Mouse (Mus musculus) left cerebral cortex, adult 18-20 months (tissue): ENCODE results near the gene Mtfr1l. TPM values are rescaled to one million over a fixed set of nuclear protein-coding genes. Genes with fewer than 3 reads are reported as not detected.

Source experiments
- DNase-seq, 2 experiments: peaks; one replicate each; pipeline ENCODE4 v3.0.0; 2021 to 2022; ENCODE audit warnings: low spot score in 2 of 2, mixed read lengths in 1 of 2
- long read RNA-seq, 2 experiments: library from polyadenylated mRNA; stranded (forward); transcript quantifications; one replicate each; pipeline ENCODE4 v2.0.0; 2021
- total RNA-seq, 2 experiments: library from RNA; stranded (reverse); gene quantifications; 2 replicates each; pipeline ENCODE4 v1.2.3; 2021

Mtfr1l gene
- total RNA-seq: 10 to 100 TPM; 65.3 to 66.0 TPM
- long read RNA-seq, experiment 1, transcript Mtfr1l-201 (7 exons, 2,025 nt): minor isoform, 42 of 218 reads
- long read RNA-seq, experiment 1, transcript Mtfr1l-202 (7 exons, 1,969 nt): major isoform, 103 of 218 reads
- long read RNA-seq, experiment 1, partial matches to known transcripts: 34 of 218 reads
- long read RNA-seq, experiment 1, other reads (novel, unspliced or antisense): 39 of 218 reads
- long read RNA-seq, experiment 2, transcript Mtfr1l-202 (7 exons, 1,969 nt): major isoform, 59 of 139 reads
- long read RNA-seq, experiment 2, transcript Mtfr1l-201 (7 exons, 2,025 nt): minor isoform, 35 of 139 reads
- long read RNA-seq, experiment 2, partial matches to known transcripts: 19 of 139 reads
- long read RNA-seq, experiment 2, other reads (novel, unspliced or antisense): 26 of 139 reads

GRCm38 (mm10) chr4:134534932-134535786, at the start of gene Mtfr1l:
Mtfr1l (minus strand) TSS chr4:134535387.
- peak; percentile 94 to 97 for DNase-seq

GRCm38 (mm10) chr4:134583513-134583912, 48.3 kb upstream of the Mtfr1l start:
- no peak for DNase-seq

- no peak for DNase-seq
Observed at GRCm38 (mm10) chr4:134581365-134581764, 46.2 kb upstream of the Mtfr1l start.

- peak; percentile 66 to 79 for DNase-seq
Observed at GRCm38 (mm10) chr4:134580351-134581148, 45.4 kb upstream of the Mtfr1l start.

GRCm38 (mm10) chr4:134579620-134580019, 44.4 kb upstream of the Mtfr1l start:
- no peak for DNase-seq

- no peak for DNase-seq
Observed at GRCm38 (mm10) chr4:134579212-134579611, 44.0 kb upstream of the Mtfr1l start.

- DNase-seq: peak; percentile 49 to 67
Observed at GRCm38 (mm10) chr4:134578407-134578806, 43.2 kb upstream of the Mtfr1l start.

- no peak for DNase-seq
Observed at GRCm38 (mm10) chr4:134577281-134577680, 42.1 kb upstream of the Mtfr1l start.

- DNase-seq: no peak
Observed at GRCm38 (mm10) chr4:134575486-134575885, 40.3 kb upstream of the Mtfr1l start.

GRCm38 (mm10) chr4:134572449-134573300, 37.5 kb upstream of the Mtfr1l start:
- DNase-seq: no peak

GRCm38 (mm10) chr4:134570704-134571451, 35.7 kb upstream of the Mtfr1l start:
- no peak for DNase-seq

- no peak for DNase-seq
Observed at GRCm38 (mm10) chr4:134569831-134570230, 34.6 kb upstream of the Mtfr1l start.

GRCm38 (mm10) chr4:134569205-134569604, 34.0 kb upstream of the Mtfr1l start:
- no peak for DNase-seq

- no peak for DNase-seq
Observed at GRCm38 (mm10) chr4:134567377-134568226, 32.4 kb upstream of the Mtfr1l start.

GRCm38 (mm10) chr4:134564093-134564492, 28.9 kb upstream of the Mtfr1l start:
- no peak for DNase-seq

GRCm38 (mm10) chr4:134563624-134564023, 28.4 kb upstream of the Mtfr1l start:
- DNase-seq: no peak

- DNase-seq: no peak
Observed at GRCm38 (mm10) chr4:134562014-134562413, 26.8 kb upstream of the Mtfr1l start.

- no peak for DNase-seq
Observed at GRCm38 (mm10) chr4:134560699-134561098, 25.5 kb upstream of the Mtfr1l start.

- no peak for DNase-seq
Observed at GRCm38 (mm10) chr4:134559154-134559553, 24.0 kb upstream of the Mtfr1l start.
